Mouse (Mus musculus) lung, postnatal 0 days (tissue): ENCODE measurements around the gene Mmp14. TPM values are rescaled to one million over a fixed set of nuclear protein-coding genes. Genes with fewer than 3 reads are reported as not detected.

Experiments
- ATAC-seq: fragments of 200-750 bp; cut with Nextera tagmentation; 2 replicates; pipeline ENCODE4 v1.8.0; 2017; ENCODE audit warnings: moderate library complexity
- DNase-seq: peaks from one replicate; pipeline ENCODE4 v3.0.0-alpha.2; 2016; ENCODE audit warnings: low spot score
- H3K27ac ChIP-seq: fragments of 300-500 bp; sonication (generic); 2 replicates; pipeline ENCODE4 v1.5.1; 2014; ENCODE audit warnings: antibody characterized with exemption, mild to moderate bottlenecking, low read length, mixed read lengths
- H3K27me3 ChIP-seq: fragments of 300-500 bp; sonication (generic); replicated peaks from 2 replicates; pipeline ENCODE4 v1.6.1; 2014; ENCODE audit warnings: low read length, mixed read lengths; ENCODE audit not compliant: insufficient read depth
- H3K36me3 ChIP-seq: fragments of 300-500 bp; sonication (generic); 2 replicates; pipeline ENCODE4 v1.6.1; 2014; ENCODE audit warnings: low read length, mixed read lengths; ENCODE audit not compliant: insufficient read depth
- H3K4me1 ChIP-seq: fragments of 300-500 bp; sonication (generic); 2 replicates; pipeline ENCODE4 v1.6.1; 2014; ENCODE audit warnings: antibody characterized with exemption, low read depth, low read length, mixed read lengths; ENCODE audit not compliant: insufficient read depth
- H3K4me2 ChIP-seq: fragments of 300-500 bp; sonication (generic); replicated peaks from 2 replicates; pipeline ENCODE4 v1.6.1; 2014; ENCODE audit warnings: low read depth, mild to moderate bottlenecking, low read length, moderate library complexity, mixed read lengths
- H3K4me3 ChIP-seq: fragments of 300-500 bp; sonication (generic); 2 replicates; pipeline ENCODE4 v1.5.1; 2014; ENCODE audit warnings: low read depth, low read length
- H3K9ac ChIP-seq: fragments of 300-500 bp; sonication (generic); replicated peaks from 2 replicates; pipeline ENCODE4 v1.6.1; 2014; ENCODE audit warnings: low read depth, mild to moderate bottlenecking
- H3K9me3 ChIP-seq: fragments of 300-500 bp; sonication (generic); 2 replicates; pipeline ENCODE4 v1.6.1; 2016; ENCODE audit warnings: low read length, mixed read lengths
- CTCF ChIP-seq: IDR thresholded peaks from 2 replicates; pipeline ENCODE4 v1.5.1; 2016; ENCODE audit warnings: antibody characterized with exemption, mild to moderate bottlenecking
- EP300 ChIP-seq: IDR thresholded peaks from 2 replicates; pipeline ENCODE4 v1.6.1; 2016; ENCODE audit warnings: antibody characterized with exemption, mild to moderate bottlenecking, control low read depth
- WGBS: fragments of 180-500 bp; shearing (Covaris S2); extraction: QIAGEN DNeasy Blood & Tissue Kit; methylation state at CpG from one replicate; pipeline ENCODE4 v1.1.7; 2014; 5-methylcytosine and 5-hydroxymethylcytosine counted together
- polyA plus RNA-seq: library from polyadenylated mRNA; unstranded; fragments of >200 nt; fragmentation: Nextera tagmentation; extraction: Ambion mirVana; gene quantifications from 2 replicates; pipeline ENCODE4 v1.2.1, GENCODE M21; 2015

The Mmp14 gene
- polyA plus RNA-seq, 1 experiment from 2014 or later = 155 TPM

- peak overlapping the region; percentile 80 for H3K4me3 ChIP-seq
- H3K4me1 ChIP-seq = peaks cover 16% of the 10 kb centered on the region; the same call in 1 of the 2 replicates
- peak overlapping the region; percentile 76 for H3K9ac ChIP-seq
- no peaks in the 10 kb centered on the region for H3K27me3 ChIP-seq
- no peaks in the 10 kb centered on the region for H3K9me3 ChIP-seq
- peak overlapping the region; percentile 87 for H3K4me2 ChIP-seq
- WGBS = 31% methylated on average over 14 of the region's 14 CpGs
- TF ChIP-seq EP300 (peak; percentile 64), CTCF (no peak)
- peak overlapping the region; percentile 85 for H3K27ac ChIP-seq
- H3K36me3 ChIP-seq = no peaks in the 10 kb centered on the region
- ATAC-seq = peak; percentile 46
- DNase-seq = peak; percentile 56
These were observed 5.3 kb upstream of the Mmp14 start for GRCm38 (mm10) chr14:54426003-54426688.

DNA sequence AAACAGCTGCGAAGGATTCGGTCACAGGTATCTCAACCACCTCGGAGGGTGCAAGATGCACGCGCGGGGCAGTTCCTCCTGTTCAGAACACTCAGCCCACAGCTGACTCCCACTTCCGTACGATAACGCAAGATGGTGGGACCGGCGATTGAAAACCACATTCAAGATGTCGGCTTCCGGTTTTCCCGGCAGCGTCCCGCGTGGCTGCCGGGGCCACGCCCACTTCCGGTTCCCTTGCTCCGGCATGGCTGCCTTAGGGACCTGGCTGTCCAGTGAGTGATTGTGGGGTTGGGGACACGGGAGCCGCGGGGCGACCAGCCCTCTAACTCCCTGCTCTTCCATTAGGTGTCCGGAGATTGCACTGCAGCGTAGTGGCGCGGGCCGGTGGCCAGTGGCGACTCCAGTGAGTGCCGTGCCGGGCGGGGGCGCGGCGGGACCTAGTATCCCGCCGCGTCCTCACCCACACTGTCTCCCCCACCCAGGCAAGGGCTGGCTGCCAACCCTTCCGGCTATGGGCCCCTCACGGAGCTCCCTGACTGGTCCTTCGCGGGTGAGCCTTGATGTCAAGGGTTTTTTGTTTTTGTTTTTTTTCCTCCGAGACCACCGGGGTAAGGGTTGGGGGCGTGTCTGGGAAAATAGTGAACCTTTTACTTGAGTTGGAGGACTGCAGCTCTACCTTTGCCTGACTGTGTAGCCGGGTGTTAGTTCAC lies 4.6 kb upstream of the Mmp14 start, which contains the start of gene Mrpl52:
Mrpl52 (plus strand) TSS at position 221 of the 710 bp plus-strand sequence.
- peak within 1 kb of the TSS; percentile 80 for H3K4me3 ChIP-seq
- H3K36me3 ChIP-seq = no peaks in the 10 kb centered on the region
- peak within 1 kb of the TSS; percentile 87 for H3K4me2 ChIP-seq
- H3K27me3 ChIP-seq = no peaks in the 10 kb centered on the region
- H3K27ac ChIP-seq = peak within 1 kb of the TSS; percentile 85
- no peaks in the 10 kb centered on the region for H3K9me3 ChIP-seq
- ATAC-seq (peak; percentile 79), DNase-seq (peak; percentile 97)
- TF ChIP-seq EP300 (peak; percentile 67), CTCF (no peak)
- peaks cover 16% of the 10 kb centered on the region; the same call in 1 of the 2 replicates for H3K4me1 ChIP-seq
- peak within 1 kb of the TSS; percentile 76 for H3K9ac ChIP-seq
- WGBS = under 1% methylated on average over 48 of the region's 48 CpGs

DNA sequence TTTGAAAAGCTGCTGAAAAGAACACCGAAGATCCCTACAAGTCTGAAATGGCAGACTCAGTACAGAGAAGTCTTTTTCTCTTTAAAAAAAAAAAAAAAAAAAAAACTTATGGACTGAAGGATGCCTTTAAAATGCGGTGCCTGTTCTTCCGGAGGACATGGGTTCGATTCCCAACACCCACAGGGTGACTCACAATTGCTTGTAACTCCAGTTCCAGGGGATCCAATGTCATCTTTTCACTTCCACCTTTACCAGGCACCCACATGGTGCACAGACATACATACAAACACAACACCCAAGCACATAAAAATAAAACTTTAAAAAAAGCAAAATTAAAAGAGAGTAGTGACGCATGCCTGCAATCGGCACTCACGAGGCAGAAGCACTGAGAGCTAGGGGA lies 3.7 kb upstream of the Mmp14 start:
- DNase-seq = no peak
- Histone ChIP-seq H3K4me3 (no peak overlapping the region), H3K9ac (no peak overlapping the region), H3K36me3 (no peaks in the 10 kb centered on the region), H3K9me3 (no peaks in the 10 kb centered on the region), H3K27ac (no peak overlapping the region), H3K4me2 (peak overlapping the region; percentile 87; the same call in 1 of the 2 replicates), H3K4me1 (peaks cover 16% of the 10 kb centered on the region; the same call in 1 of the 2 replicates), H3K27me3 (no peaks in the 10 kb centered on the region)
- 85% methylated on average over 7 of the region's 7 CpGs for WGBS
- ATAC-seq = no peak
- no peak for TF ChIP-seq EP300
- TF ChIP-seq CTCF = no peak

DNA sequence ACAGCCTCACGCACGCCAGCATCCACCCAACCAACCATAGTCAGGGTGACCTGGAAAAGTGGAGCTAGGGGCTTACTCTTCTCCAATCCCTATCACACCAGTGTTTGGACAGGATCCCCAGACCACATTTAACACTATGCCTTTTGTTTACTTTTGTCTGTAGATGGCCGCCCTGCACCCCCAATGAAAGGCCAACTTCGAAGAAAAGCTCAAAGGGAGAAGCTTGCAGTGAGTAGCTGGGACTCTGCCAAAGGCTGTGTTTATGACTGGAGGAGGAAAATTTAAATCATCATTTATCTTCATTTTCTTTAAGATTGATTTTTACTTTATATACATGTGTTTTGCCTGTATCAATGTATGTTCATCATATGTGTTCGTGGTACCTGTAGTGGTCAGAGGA lies 3.0 kb upstream of the Mmp14 start:
- no peak overlapping the region for H3K27ac ChIP-seq
- H3K36me3 ChIP-seq = no peaks in the 10 kb centered on the region
- DNase-seq = no peak
- H3K27me3 ChIP-seq = no peaks in the 10 kb centered on the region
- ATAC-seq = no peak
- peaks cover 21% of the 10 kb centered on the region; the same call in 1 of the 2 replicates for H3K4me1 ChIP-seq
- no peak overlapping the region for H3K4me3 ChIP-seq
- 72% methylated on average over 5 of the region's 5 CpGs for WGBS
- TF ChIP-seq CTCF = no peak
- TF ChIP-seq EP300 = no peak
- H3K9me3 ChIP-seq = no peaks in the 10 kb centered on the region
- no peak overlapping the region for H3K4me2 ChIP-seq
- no peak overlapping the region for H3K9ac ChIP-seq

- H3K4me1 ChIP-seq = peaks cover 32% of the 10 kb centered on the region; the same call in 1 of the 2 replicates
- 0 out of 2 replicates have a peak overlapping the region, but pooled peaks have one; percentile 5 for H3K4me2 ChIP-seq
- no peaks in the 10 kb centered on the region for H3K27me3 ChIP-seq
- no peak for TF ChIP-seq CTCF
- TF ChIP-seq EP300 = no peak
- DNase-seq (no peak), ATAC-seq (no peak)
- H3K9me3 ChIP-seq = no peaks in the 10 kb centered on the region
- 44% methylated on average over 7 of the region's 7 CpGs for WGBS
- H3K4me3 ChIP-seq = no peak overlapping the region
- H3K9ac ChIP-seq = no peak overlapping the region; the same call in 1 of the 2 replicates
- H3K27ac ChIP-seq = peak overlapping the region; percentile 3; the same call in 1 of the 2 replicates
- no peaks in the 10 kb centered on the region for H3K36me3 ChIP-seq
These were observed 1.9 kb upstream of the Mmp14 start for GRCm38 (mm10) chr14:54429332-54430093.
